Mouse (Mus musculus): ENCODE data around the gene Ccdc167. TPM values are rescaled to one million over a fixed set of nuclear protein-coding genes. Genes with fewer than 3 reads are reported as not detected.

The Ccdc167 gene
- polyA plus RNA-seq, 1 experiment: 1.5 TPM

DNA sequence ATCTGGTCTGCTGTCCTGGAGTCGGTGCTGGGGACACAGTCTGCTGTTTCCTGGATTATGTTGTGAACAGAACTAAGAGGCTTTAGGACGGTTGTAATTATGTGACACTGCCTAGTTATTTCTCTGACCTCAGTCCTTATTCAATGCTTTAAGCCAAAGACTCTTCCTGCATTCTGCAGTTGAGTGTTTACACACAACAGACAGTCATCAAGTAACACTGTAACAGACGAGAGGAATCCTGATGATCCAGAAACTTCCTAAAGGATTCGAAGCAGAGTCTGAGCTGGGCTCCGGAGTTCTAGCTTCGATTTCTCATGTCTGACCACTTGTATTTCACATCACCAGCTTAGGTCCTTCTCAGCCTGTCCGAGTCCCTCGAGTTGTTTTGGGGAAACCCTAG, 38.3 kb downstream of the Ccdc167 start:
- Histone ChIP-seq H3K4me3 (ENCODE audit: control insufficient read depth, low read depth, low read length) (no peak overlapping the region), H3K27ac (ENCODE audit: control insufficient read depth, insufficient read depth, low read depth, low read length) (no peak overlapping the region), H3K36me3 (ENCODE audit: control insufficient read depth, insufficient read depth, low read length) (peaks cover 19% of the 10 kb centered on the region)

DNA sequence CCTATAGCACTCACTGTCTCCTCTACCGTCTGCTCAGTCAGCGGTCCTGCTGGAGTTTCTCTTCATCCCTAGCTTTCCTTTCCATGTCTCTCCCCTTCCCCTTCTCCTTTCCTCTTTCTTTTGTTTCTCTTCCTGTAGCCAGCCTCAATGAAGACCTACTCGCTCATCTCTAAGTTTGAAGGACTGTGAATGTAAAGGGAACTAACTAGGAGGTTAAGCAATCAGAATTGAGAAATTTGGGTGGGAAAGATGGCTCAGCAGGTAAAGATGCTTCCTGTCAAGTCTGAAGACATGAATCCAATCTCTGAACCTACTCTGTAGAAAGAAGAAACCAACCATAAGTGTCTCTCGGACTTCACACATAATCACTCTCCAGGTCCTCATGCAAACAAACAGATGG, 43.5 kb downstream of the Ccdc167 start:
- H3K27me3 ChIP-seq (ENCODE audit: control insufficient read depth, insufficient read depth, low read length): no peaks in the 10 kb centered on the region
- H3K36me3 ChIP-seq (ENCODE audit: control insufficient read depth, insufficient read depth, low read length): peaks cover 12% of the 10 kb centered on the region
- no peaks in the 10 kb centered on the region for H3K4me1 ChIP-seq (ENCODE audit: control insufficient read depth, insufficient read depth, low read length)
- H3K27ac ChIP-seq (ENCODE audit: control insufficient read depth, insufficient read depth, low read depth, low read length): no peak overlapping the region
- no peak overlapping the region for H3K4me3 ChIP-seq (ENCODE audit: control insufficient read depth, low read depth, low read length)
- TF ChIP-seq POLR2A (IDR thresholded peaks at IDR 0.05; ENCODE audit: control insufficient read depth, low read depth, low read length): no peak
- TF ChIP-seq CTCF (IDR thresholded peaks at IDR 0.05; ENCODE audit: control insufficient read depth, insufficient read depth, insufficient replicate concordance, low read depth, low read length): no peak

More for the DNA sequence above, 38.3 kb downstream of the Ccdc167 start:
- Histone ChIP-seq H3K4me1 (ENCODE audit: control insufficient read depth, insufficient read depth, low read length) (no peaks in the 10 kb centered on the region; the same call in 1 of the 2 replicates), H3K27me3 (ENCODE audit: control insufficient read depth, insufficient read depth, low read length) (no peaks in the 10 kb centered on the region)
- TF ChIP-seq CTCF (IDR thresholded peaks at IDR 0.05; ENCODE audit: control insufficient read depth, insufficient read depth, insufficient replicate concordance, low read depth, low read length) (no peak), POLR2A (IDR thresholded peaks at IDR 0.05; ENCODE audit: control insufficient read depth, low read depth, low read length) (no peak)

DNA sequence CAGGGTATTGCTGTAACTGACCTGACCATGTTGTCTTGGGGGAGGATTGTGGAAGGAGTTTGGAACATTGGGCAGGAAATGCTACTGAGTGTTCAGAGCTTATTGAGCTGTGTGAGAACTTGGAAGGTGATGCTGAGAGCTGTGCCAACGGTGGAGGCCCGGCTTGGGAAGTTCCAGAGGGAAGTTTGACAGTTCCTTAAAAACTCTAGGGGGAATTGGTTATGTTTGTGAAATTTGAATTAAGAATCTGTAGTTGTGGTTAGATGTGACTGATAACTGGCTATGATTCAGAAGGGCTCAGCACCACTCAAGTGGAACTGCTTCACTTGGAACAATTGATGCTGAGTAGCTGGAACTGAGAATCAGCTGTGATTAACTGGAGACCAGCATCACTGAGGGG, 45.8 kb downstream of the Ccdc167 start:
- peaks cover 9% of the 10 kb centered on the region for H3K36me3 ChIP-seq (ENCODE audit: control insufficient read depth, insufficient read depth, low read length)

DNA sequence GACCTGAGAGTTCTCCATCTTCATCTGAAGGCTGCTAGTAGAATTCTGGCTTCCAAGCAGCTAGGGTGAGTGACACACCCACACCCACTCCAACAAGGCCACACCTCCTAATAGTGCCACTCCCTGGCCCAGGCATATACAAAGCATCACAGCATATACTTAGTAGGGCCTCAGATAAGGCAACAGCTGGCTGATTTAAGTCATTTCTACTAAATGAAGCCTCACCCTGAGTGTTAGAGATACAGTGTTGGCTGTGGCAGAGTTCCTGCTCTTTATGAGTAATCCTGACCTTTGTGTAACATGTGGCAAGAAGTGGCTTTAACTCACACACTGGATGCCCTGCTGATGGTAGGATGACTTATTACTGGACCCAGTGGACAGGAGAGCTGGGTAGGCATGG, 46.9 kb downstream of the Ccdc167 start:
- Histone ChIP-seq H3K36me3 (ENCODE audit: control insufficient read depth, insufficient read depth, low read length) (peaks cover 5% of the 10 kb centered on the region), H3K4me1 (ENCODE audit: control insufficient read depth, insufficient read depth, low read length) (no peaks in the 10 kb centered on the region), H3K27me3 (ENCODE audit: control insufficient read depth, insufficient read depth, low read length) (no peaks in the 10 kb centered on the region), H3K27ac (ENCODE audit: control insufficient read depth, insufficient read depth, low read depth, low read length) (no peak overlapping the region), H3K4me3 (ENCODE audit: control insufficient read depth, low read depth, low read length) (no peak overlapping the region)
- TF ChIP-seq POLR2A (IDR thresholded peaks at IDR 0.05; ENCODE audit: control insufficient read depth, low read depth, low read length) (no peak), CTCF (IDR thresholded peaks at IDR 0.05; ENCODE audit: control insufficient read depth, insufficient read depth, insufficient replicate concordance, low read depth, low read length) (no peak)

More for the DNA sequence above, 45.8 kb downstream of the Ccdc167 start:
- Histone ChIP-seq H3K4me3 (ENCODE audit: control insufficient read depth, low read depth, low read length) (no peak overlapping the region), H3K4me1 (ENCODE audit: control insufficient read depth, insufficient read depth, low read length) (no peaks in the 10 kb centered on the region), H3K27me3 (ENCODE audit: control insufficient read depth, insufficient read depth, low read length) (no peaks in the 10 kb centered on the region), H3K27ac (ENCODE audit: control insufficient read depth, insufficient read depth, low read depth, low read length) (no peak overlapping the region)
- no peak for TF ChIP-seq POLR2A (IDR thresholded peaks at IDR 0.05; ENCODE audit: control insufficient read depth, low read depth, low read length)
- TF ChIP-seq CTCF (IDR thresholded peaks at IDR 0.05; ENCODE audit: control insufficient read depth, insufficient read depth, insufficient replicate concordance, low read depth, low read length): no peak

DNA sequence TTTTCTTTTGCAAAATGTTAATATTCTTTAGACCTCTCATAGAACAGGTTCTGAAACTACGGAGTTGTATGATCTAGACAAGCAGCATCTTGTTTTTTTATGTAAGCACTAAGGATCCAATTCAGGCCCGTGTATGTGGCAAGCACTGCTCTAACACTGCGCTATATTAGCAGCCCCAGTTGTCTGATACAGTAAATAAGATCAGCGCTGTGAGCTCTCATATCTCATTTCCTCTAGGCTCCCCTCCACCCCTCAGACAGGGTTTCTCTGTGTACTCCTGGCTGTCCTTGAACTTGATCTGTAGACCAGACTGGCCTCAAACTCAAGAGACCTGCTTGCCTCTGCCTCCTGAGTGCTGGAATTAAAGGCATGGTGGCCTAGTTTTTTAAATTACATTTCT, 47.8 kb downstream of the Ccdc167 start:
- Histone ChIP-seq H3K4me1 (ENCODE audit: control insufficient read depth, insufficient read depth, low read length) (no peaks in the 10 kb centered on the region), H3K27ac (ENCODE audit: control insufficient read depth, insufficient read depth, low read depth, low read length) (no peak overlapping the region), H3K4me3 (ENCODE audit: control insufficient read depth, low read depth, low read length) (no peak overlapping the region), H3K36me3 (ENCODE audit: control insufficient read depth, insufficient read depth, low read length) (peaks cover 4% of the 10 kb centered on the region), H3K27me3 (ENCODE audit: control insufficient read depth, insufficient read depth, low read length) (no peaks in the 10 kb centered on the region)
- TF ChIP-seq CTCF (IDR thresholded peaks at IDR 0.05; ENCODE audit: control insufficient read depth, insufficient read depth, insufficient replicate concordance, low read depth, low read length) (no peak), POLR2A (IDR thresholded peaks at IDR 0.05; ENCODE audit: control insufficient read depth, low read depth, low read length) (no peak)

DNA sequence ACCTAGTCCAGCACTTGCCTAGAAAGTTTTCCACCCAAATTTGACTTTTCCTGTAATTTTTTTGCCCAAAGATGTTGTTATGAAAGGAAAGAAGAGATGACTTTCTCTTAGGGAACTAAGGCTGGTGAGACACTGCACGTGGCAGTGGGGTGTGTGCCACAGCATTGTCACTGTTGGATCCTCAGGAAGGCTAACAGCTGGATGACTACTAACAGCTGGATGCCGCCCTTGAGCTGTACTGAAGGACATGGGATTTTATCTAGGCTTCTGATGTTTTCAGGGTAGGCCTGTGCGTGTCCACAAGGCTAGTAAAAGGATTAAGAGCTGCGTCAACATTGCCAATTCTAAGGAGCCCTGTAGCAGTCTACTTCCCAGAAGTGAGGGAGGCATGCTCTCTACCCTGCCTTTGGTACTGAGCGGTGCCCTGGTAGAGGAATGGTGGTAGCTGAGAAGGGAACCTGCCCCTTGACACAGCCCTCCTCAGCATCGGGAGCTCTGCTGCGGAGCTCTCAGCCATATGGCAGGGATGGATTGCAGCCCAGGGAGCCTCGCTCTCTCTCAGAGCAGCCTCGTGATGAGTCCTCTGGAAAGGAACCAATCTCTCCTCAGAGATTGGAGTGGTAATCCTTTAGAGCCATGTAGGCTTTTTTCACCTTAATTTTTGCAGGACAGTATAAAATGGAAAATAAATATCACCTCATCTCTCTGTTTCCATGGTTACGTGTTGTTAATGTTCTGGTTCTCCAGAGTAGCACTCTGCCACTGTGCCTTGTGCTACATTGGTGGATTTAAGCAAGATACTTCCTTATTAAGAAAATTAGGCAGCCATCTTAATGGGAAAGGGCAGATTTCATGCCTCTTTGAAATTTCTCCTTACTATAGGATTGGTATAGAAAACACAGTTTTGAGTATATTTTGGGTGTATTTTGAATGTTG, 48.5 kb downstream of the Ccdc167 start:
- Histone ChIP-seq H3K27me3 (ENCODE audit: control insufficient read depth, insufficient read depth, low read length) (no peaks in the 10 kb centered on the region), H3K4me3 (ENCODE audit: control insufficient read depth, low read depth, low read length) (no peak overlapping the region), H3K4me1 (ENCODE audit: control insufficient read depth, insufficient read depth, low read length) (no peaks in the 10 kb centered on the region), H3K36me3 (ENCODE audit: control insufficient read depth, insufficient read depth, low read length) (peaks cover 4% of the 10 kb centered on the region), H3K27ac (ENCODE audit: control insufficient read depth, insufficient read depth, low read depth, low read length) (no peak overlapping the region)
- TF ChIP-seq CTCF (IDR thresholded peaks at IDR 0.05; ENCODE audit: control insufficient read depth, insufficient read depth, insufficient replicate concordance, low read depth, low read length) (no peak), POLR2A (IDR thresholded peaks at IDR 0.05; ENCODE audit: control insufficient read depth, low read depth, low read length) (no peak)

DNA sequence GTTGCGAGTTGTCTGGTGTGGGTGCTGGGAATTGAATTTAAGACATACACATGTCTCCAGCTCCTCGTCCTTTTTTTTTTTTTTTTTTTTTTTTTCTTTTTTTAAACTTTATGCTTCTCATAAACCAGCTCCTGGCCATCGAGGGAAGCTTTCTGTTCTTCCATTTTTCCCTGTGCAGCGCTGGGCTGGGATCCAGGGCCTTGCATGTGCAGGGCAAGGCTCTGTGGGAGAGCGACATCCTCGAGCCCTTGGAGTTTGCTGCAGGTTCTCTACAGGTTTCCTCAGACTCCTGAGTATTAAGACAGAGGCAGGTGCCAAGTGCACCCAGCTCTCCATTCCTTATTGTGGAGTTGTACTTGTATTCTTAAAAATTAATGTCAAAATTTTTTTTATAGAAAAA, 54.7 kb downstream of the Ccdc167 start:
- Histone ChIP-seq H3K27ac (ENCODE audit: control insufficient read depth, insufficient read depth, low read depth, low read length) (no peak overlapping the region), H3K4me1 (ENCODE audit: control insufficient read depth, insufficient read depth, low read length) (peaks cover 7% of the 10 kb centered on the region), H3K4me3 (ENCODE audit: control insufficient read depth, low read depth, low read length) (no peak overlapping the region), H3K27me3 (ENCODE audit: control insufficient read depth, insufficient read depth, low read length) (no peaks in the 10 kb centered on the region), H3K36me3 (ENCODE audit: control insufficient read depth, insufficient read depth, low read length) (peaks cover 2% of the 10 kb centered on the region)
- TF ChIP-seq CTCF (IDR thresholded peaks at IDR 0.05; ENCODE audit: control insufficient read depth, insufficient read depth, insufficient replicate concordance, low read depth, low read length) (no peak), POLR2A (IDR thresholded peaks at IDR 0.05; ENCODE audit: control insufficient read depth, low read depth, low read length) (no peak)
